Mouse (Mus musculus) ovary, postnatal 10 days (tissue): ENCODE data around the gene Zfp358.

Experiments used
- DNase-seq: peaks from one replicate; pipeline ENCODE4 v3.0.0; 2022; ENCODE audit warnings: low spot score

The Zfp358 gene

GRCm38 (mm10) chr8:3499751-3500150 is 6.8 kb downstream of the Zfp358 start:
- no peak for DNase-seq

- DNase-seq, result peak; percentile 93
Observed at GRCm38 (mm10) chr8:3500235-3501090, 7.5 kb downstream of the Zfp358 start, which contains the start of gene Mcoln1. Mcoln1 (plus strand) TSS chr8:3500457.

- DNase-seq, result no peak
Observed at GRCm38 (mm10) chr8:3502217-3502616, 9.3 kb downstream of the Zfp358 start.

- no peak for DNase-seq
Observed at GRCm38 (mm10) chr8:3507979-3508754, 15.2 kb downstream of the Zfp358 start.

- no peak for DNase-seq
Observed at GRCm38 (mm10) chr8:3514681-3515247, 21.8 kb downstream of the Zfp358 start.

GRCm38 (mm10) chr8:3515260-3515671 is 22.3 kb downstream of the Zfp358 start, which contains the start of gene Pnpla6:
Pnpla6 (plus strand) TSS chr8:3515384.
- peak; percentile 77 for DNase-seq

GRCm38 (mm10) chr8:3515771-3516417 is 23.0 kb downstream of the Zfp358 start:
- no peak for DNase-seq

GRCm38 (mm10) chr8:3516450-3517116 is 23.6 kb downstream of the Zfp358 start:
- peak; percentile 76 for DNase-seq

GRCm38 (mm10) chr8:3517117-3517495 is 24.2 kb downstream of the Zfp358 start:
- DNase-seq, result no peak

GRCm38 (mm10) chr8:3522007-3522697 is 29.2 kb downstream of the Zfp358 start:
- no peak for DNase-seq

- DNase-seq, result no peak
Observed at GRCm38 (mm10) chr8:3530816-3531215, 37.9 kb downstream of the Zfp358 start.

GRCm38 (mm10) chr8:3531936-3532335 is 39.0 kb downstream of the Zfp358 start:
- no peak for DNase-seq

- no peak for DNase-seq
Observed at GRCm38 (mm10) chr8:3536053-3536841, 43.3 kb downstream of the Zfp358 start.

- no peak for DNase-seq
Observed at GRCm38 (mm10) chr8:3536940-3537339, 44.0 kb downstream of the Zfp358 start.

- no peak for DNase-seq
Observed at GRCm38 (mm10) chr8:3537666-3538065, 44.7 kb downstream of the Zfp358 start.

- DNase-seq, result no peak
Observed at GRCm38 (mm10) chr8:3539146-3539545, 46.2 kb downstream of the Zfp358 start.

GRCm38 (mm10) chr8:3540076-3540475 is 47.1 kb downstream of the Zfp358 start:
- no peak for DNase-seq

GRCm38 (mm10) chr8:3546511-3546910 is 53.6 kb downstream of the Zfp358 start:
- no peak for DNase-seq
